Mouse (Mus musculus) ovary, postnatal 36 days (tissue): ENCODE results near the gene Amotl2.
"Not testable (repeated sequence)": the region's sequence is repeated elsewhere in the genome, so short reads cannot be mapped to it uniquely, and the experiment has no call there.

ENCODE experiments used
- DNase-seq: peaks from one replicate; pipeline ENCODE4 v3.0.0; 2022; ENCODE audit warnings: low spot score, mixed read lengths

The Amotl2 gene

GRCm38 (mm10) chr9:102734739-102735075 lies 18.2 kb downstream of the Amotl2 start:
- DNase-seq, result no peak

GRCm38 (mm10) chr9:102735231-102735630 lies 18.8 kb downstream of the Amotl2 start:
- DNase-seq, result no peak

- DNase-seq, result no peak
Observed at GRCm38 (mm10) chr9:102735996-102736395, 19.5 kb downstream of the Amotl2 start.

- no peak for DNase-seq
Observed at GRCm38 (mm10) chr9:102737405-102737804, 20.9 kb downstream of the Amotl2 start.

- no peak for DNase-seq
Observed at GRCm38 (mm10) chr9:102746753-102747152, 30.3 kb downstream of the Amotl2 start.

GRCm38 (mm10) chr9:102747902-102748301 lies 31.4 kb downstream of the Amotl2 start:
- DNase-seq, result no peak

- no peak for DNase-seq
Observed at GRCm38 (mm10) chr9:102749216-102749615, 32.7 kb downstream of the Amotl2 start.

GRCm38 (mm10) chr9:102751632-102752303 lies 35.3 kb downstream of the Amotl2 start:
- no peak for DNase-seq

GRCm38 (mm10) chr9:102753299-102753698 lies 36.8 kb downstream of the Amotl2 start:
- DNase-seq, result no peak

GRCm38 (mm10) chr9:102755161-102755560 lies 38.7 kb downstream of the Amotl2 start:
- no peak for DNase-seq

GRCm38 (mm10) chr9:102755591-102756270 lies 39.3 kb downstream of the Amotl2 start:
- no peak for DNase-seq

- no peak for DNase-seq
Observed at GRCm38 (mm10) chr9:102756352-102756751, 39.9 kb downstream of the Amotl2 start.

GRCm38 (mm10) chr9:102758851-102759250 lies 42.4 kb downstream of the Amotl2 start:
- DNase-seq, result no peak

- DNase-seq, result no peak
Observed at GRCm38 (mm10) chr9:102759581-102760001, 43.1 kb downstream of the Amotl2 start.

- no peak for DNase-seq
Observed at GRCm38 (mm10) chr9:102761599-102761998, 45.1 kb downstream of the Amotl2 start.

GRCm38 (mm10) chr9:102762836-102763235 lies 46.4 kb downstream of the Amotl2 start:
- no peak for DNase-seq

- no peak for DNase-seq
Observed at GRCm38 (mm10) chr9:102763520-102763919, 47.0 kb downstream of the Amotl2 start.

- not testable (repeated sequence) for DNase-seq
Observed at GRCm38 (mm10) chr9:102764540-102764939, 48.1 kb downstream of the Amotl2 start.

- DNase-seq, result no peak
Observed at GRCm38 (mm10) chr9:102766741-102767140, 50.3 kb downstream of the Amotl2 start.

GRCm38 (mm10) chr9:102769257-102769656 lies 52.8 kb downstream of the Amotl2 start:
- no peak for DNase-seq

- no peak for DNase-seq
Observed at GRCm38 (mm10) chr9:102770190-102770589, 53.7 kb downstream of the Amotl2 start.

GRCm38 (mm10) chr9:102771308-102771895 lies 54.9 kb downstream of the Amotl2 start:
- no peak for DNase-seq
